ENCODE assay signal across 13 mouse cellular contexts in the genomic region with DNA sequence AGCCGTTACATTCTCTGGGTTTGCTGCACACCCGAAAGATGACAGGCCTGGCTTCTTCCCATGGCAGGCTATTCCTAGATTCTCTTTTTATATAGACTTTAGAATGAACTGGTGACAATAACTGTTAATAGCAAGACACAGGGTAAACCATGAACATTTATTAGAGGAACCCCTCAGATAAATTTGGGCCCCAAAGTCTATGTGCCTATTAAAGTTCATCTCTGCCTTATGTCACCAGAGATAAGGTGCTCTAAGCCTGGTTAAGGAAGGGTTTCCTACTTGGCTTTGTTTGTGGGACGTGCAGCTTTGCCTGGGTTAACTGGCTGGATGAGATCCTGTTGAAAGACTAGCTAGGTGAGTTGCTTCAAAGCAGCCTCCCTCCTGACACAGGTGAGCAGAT.
A peak's percentile ranks its signal among the peaks of the same experiment; 100 is the strongest.
DNase-seq lines count a peak whose midpoint lies in the region; ATAC-seq lines count a peak whose summit lies in the region.
"Had no signal": no experiment of that assay in that cellular context is flagged by ENCODE, and none has a peak within 500 bp of the region (broad histone marks: within the 10 kb centered on the region; RNA-seq: fewer than 3 reads in every experiment).

No protein-coding gene starts in this region.

- H3K4me2 ChIP-seq in kidney, embryonic 15.5 days: no peak overlapping the region

- WGBS in kidney, embryonic 15.5 days: 50% methylated on average over 3 of the region's 3 CpGs

- ATAC-seq in kidney, embryonic 15.5 days (replicated peaks; ENCODE audit: low FRiP score): no peak
- peak; percentile 33; the same call in 1 of the 2 replicates for ATAC-seq in erythroid progenitor cell, adult 5-6 weeks (replicated peaks; ENCODE audit: low FRiP score, poor library complexity, severe bottlenecking)
- peak; percentile 18; the same call in 1 of the 2 replicates for ATAC-seq in megakaryocyte-erythroid progenitor cell, adult 5-6 weeks (replicated peaks; ENCODE audit: low FRiP score, low TSS enrichment, poor library complexity, severe bottlenecking)

- no peak for DNase-seq in kidney, postnatal 10 days
- DNase-seq in c-Kit-negative CD71-positive TER-119-positive erythroid progenitor cells, embryonic 14.5 days (ENCODE audit: low read depth, low spot score): peak; percentile 25
- DNase-seq in MN1 (ENCODE audit: low spot score): no peak
- no peak for DNase-seq in urinary bladder, adult 2 months (ENCODE audit: low spot score)
- DNase-seq in left cerebral cortex, postnatal 4 days: no peak
- DNase-seq: cerebellum, adult 9-11 months; kidney, postnatal 25 days; spleen, adult 18-20 months; thymus, postnatal 25 days had no signal

- no peak overlapping the region for H3K9ac ChIP-seq in kidney, embryonic 15.5 days

- peaks cover 77% of the 10 kb centered on the region for H3K4me1 ChIP-seq in kidney, embryonic 15.5 days

- intact Hi-C loops in left cerebral cortex, postnatal 4 days (cut with DNase I): no loop called here

- H3K36me3 ChIP-seq in kidney, embryonic 15.5 days: peaks cover 14% of the 10 kb centered on the region

- no peak overlapping the region for H3K4me3 ChIP-seq in kidney, embryonic 15.5 days (replicated peaks)
- H3K4me3 ChIP-seq: left cerebral cortex, adult 2 months had no signal

- H3K9me3 ChIP-seq in kidney, embryonic 15.5 days (replicated peaks): no peaks in the 10 kb centered on the region

- H3K27me3 ChIP-seq in kidney, embryonic 15.5 days: no peaks in the 10 kb centered on the region

- peak overlapping the region; percentile 93 for H3K27ac ChIP-seq in kidney, embryonic 15.5 days
- H3K27ac ChIP-seq: left cerebral cortex, adult 2 months had no signal
